24 mouse cellular contexts compared by ENCODE assay signal in the genomic region with DNA sequence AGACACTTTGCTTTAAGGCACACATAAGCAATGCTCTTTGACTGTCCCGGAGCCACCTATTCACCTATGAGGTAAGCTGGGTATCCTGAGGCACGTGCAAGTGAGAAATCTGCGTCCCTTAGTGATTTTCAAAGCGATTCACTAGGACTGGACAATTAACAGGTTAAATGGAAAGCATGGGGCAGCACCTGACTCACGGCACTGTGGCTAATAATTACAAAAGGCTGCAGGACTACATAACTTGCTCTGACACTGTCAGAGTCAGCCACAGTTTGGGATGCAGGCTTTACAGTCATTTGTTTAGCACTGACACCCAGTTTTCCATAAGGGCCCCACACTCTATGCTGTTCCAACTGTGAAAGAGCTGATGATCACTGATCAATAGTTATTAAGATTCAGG. TPM values are rescaled to one million over a fixed set of nuclear protein-coding genes. Genes with fewer than 3 reads are reported as not detected.
A peak's percentile ranks its signal among the peaks of the same experiment; 100 is the strongest.
DNase-seq lines count a peak whose midpoint lies in the region; ATAC-seq and TF ChIP-seq lines count a peak whose summit lies in the region.
"Had no signal": no experiment of that assay in that cellular context is flagged by ENCODE, and none has a peak within 500 bp of the region (broad histone marks: within the 10 kb centered on the region; RNA-seq: fewer than 3 reads in every experiment).

No protein-coding gene starts in this region.

- no peaks in the 10 kb centered on the region for H3K27me3 ChIP-seq in lung, postnatal 0 days (replicated peaks; ENCODE audit: insufficient read depth, low read length)
- no peaks in the 10 kb centered on the region for H3K27me3 ChIP-seq in kidney, embryonic 16.5 days (ENCODE audit: insufficient read depth, low read length)
- H3K27me3 ChIP-seq: CH12.LX; forebrain, embryonic 13.5 days; hindbrain, embryonic 13.5 days; liver, embryonic 13.5 days had no signal

- ATAC-seq in lung, postnatal 0 days: no peak
- ATAC-seq in kidney, embryonic 16.5 days (ENCODE audit: low FRiP score, low TSS enrichment): peak; percentile 87
- ATAC-seq: forebrain, embryonic 13.5 days; intestine, embryonic 16.5 days had no signal

- WGBS in lung, postnatal 0 days: 54% methylated on average over 5 of the region's 5 CpGs
- 66% methylated on average over 5 of the region's 5 CpGs for WGBS in kidney, embryonic 16.5 days

- H3K4me2 ChIP-seq in lung, postnatal 0 days (replicated peaks; ENCODE audit: low read depth, low read length): no peak overlapping the region
- H3K4me2 ChIP-seq in kidney, embryonic 16.5 days (replicated peaks; ENCODE audit: low read depth, low read length): peak overlapping the region; percentile 20; the same call in 1 of the 2 replicates
- H3K4me2 ChIP-seq: forebrain, embryonic 13.5 days; hindbrain, embryonic 13.5 days; liver, embryonic 13.5 days had no signal

- no peak overlapping the region for H3K9ac ChIP-seq in lung, postnatal 0 days (replicated peaks; ENCODE audit: low read depth)
- no peak overlapping the region for H3K9ac ChIP-seq in kidney, embryonic 16.5 days (replicated peaks; ENCODE audit: low read length)
- H3K9ac ChIP-seq: forebrain, embryonic 13.5 days; hindbrain, embryonic 13.5 days; liver, embryonic 13.5 days had no signal

- TF ChIP-seq EP300 in lung, postnatal 0 days (IDR thresholded peaks at IDR 0.05): no peak

- H3K4me1 ChIP-seq in lung, postnatal 0 days (ENCODE audit: insufficient read depth, low read depth, low read length): no peaks in the 10 kb centered on the region; the same call in 1 of the 2 replicates
- peaks cover 9% of the 10 kb centered on the region for H3K4me1 ChIP-seq in kidney, embryonic 16.5 days (ENCODE audit: insufficient read depth, low read length)
- H3K4me1 ChIP-seq: hindbrain, embryonic 13.5 days; liver, embryonic 13.5 days had no signal

- H3K36me3 ChIP-seq in lung, postnatal 0 days (ENCODE audit: insufficient read depth, low read length): no peaks in the 10 kb centered on the region
- H3K36me3 ChIP-seq in kidney, embryonic 16.5 days (ENCODE audit: insufficient read depth, low read length): peaks cover 19% of the 10 kb centered on the region
- H3K36me3 ChIP-seq: hindbrain, embryonic 13.5 days; liver, embryonic 13.5 days had no signal

- H3K4me3 ChIP-seq in lung, postnatal 0 days (ENCODE audit: low read depth, low read length): no peak overlapping the region
- H3K4me3 ChIP-seq in kidney, embryonic 16.5 days (ENCODE audit: low read length): no peak overlapping the region; the same call in 1 of the 2 replicates
- H3K4me3 ChIP-seq: forebrain, embryonic 13.5 days; hindbrain, embryonic 13.5 days; layer of hippocampus, adult 2 months; liver, embryonic 13.5 days had no signal

- TF ChIP-seq CTCF in lung, postnatal 0 days (IDR thresholded peaks at IDR 0.05): no peak

- no peak overlapping the region for H3K27ac ChIP-seq in lung, postnatal 0 days (ENCODE audit: low read length)
- H3K27ac ChIP-seq in kidney, embryonic 16.5 days (ENCODE audit: low read length): peak overlapping the region; percentile 71
- H3K27ac ChIP-seq: forebrain, embryonic 13.5 days; hindbrain, embryonic 13.5 days; layer of hippocampus, adult 2 months; liver, embryonic 13.5 days had no signal

- H3K9me3 ChIP-seq in lung, postnatal 0 days (ENCODE audit: low read length): no peaks in the 10 kb centered on the region
- H3K9me3 ChIP-seq in kidney, embryonic 16.5 days (ENCODE audit: low read length): 0 out of 2 replicates have a peak, but pooled peaks cover 4% of the 10 kb centered on the region
- H3K9me3 ChIP-seq: forebrain, embryonic 13.5 days; hindbrain, embryonic 13.5 days; liver, embryonic 13.5 days had no signal

- peak; percentile 28 for DNase-seq in lung, postnatal 0 days (ENCODE audit: low spot score)
- DNase-seq in lung, postnatal 14 days: no peak
- DNase-seq in kidney, postnatal 36 days: peak; percentile 63 to 69
- DNase-seq in right cerebral cortex, postnatal 10 days (ENCODE audit: low spot score in 2 of 2): no peak
- no peak for DNase-seq in retina, embryonic 14.5 days (ENCODE audit: low spot score)
- DNase-seq in frontal cortex, postnatal 14 days (ENCODE audit: low spot score in 2 of 2): no peak
- DNase-seq: adrenal gland, postnatal 14 days; cerebellum, adult 11 months; cerebellum, adult 9-10 months; cerebellum, postnatal 36 days; gastrocnemius, postnatal 14 days; heart, postnatal 36 days; left cerebral cortex, postnatal 4 days; liver, embryonic 13.5 days; lung, adult 18-20 months; lung, postnatal 10 days; midbrain, embryonic 14.5 days; right cerebral cortex, postnatal 4 days had no signal

RNA-seq across cellular contexts. Expression of gene Wwtr1, which starts 9.1 kb away (rescaled TPM):
- polyA plus RNA-seq in lung, postnatal 0 days (2015; fragmentation: Nextera tagmentation; extraction: Ambion mirVana): 53.6 and 56.0 TPM in 2 replicates
- 17.9 and 20.5 TPM in 2 replicates for polyA plus RNA-seq in kidney, embryonic 16.5 days (2015; fragmentation: Nextera tagmentation; extraction: Ambion mirVana)

Comparison
In these comparisons a context has a peak if more than half of its experiments do, and no peak if none do; other contexts are left out.
1. DNase-seq: peak in lung, postnatal 0 days (single experiment) and kidney, postnatal 36 days (2 of 2); none in lung, postnatal 14 days (single experiment), right cerebral cortex, postnatal 10 days (0 of 2), retina, embryonic 14.5 days (single experiment) and frontal cortex, postnatal 14 days (0 of 2).